Mouse (Mus musculus) right cerebral cortex, postnatal 10 days (tissue): ENCODE measurements around the gene Lca5.

Experiments
- DNase-seq, 2 experiments: peaks; one replicate each; pipeline ENCODE4 v3.0.0; 2021; ENCODE audit warnings: low spot score in 2 of 2

Gene Lca5

GRCm38 (mm10) chr9:83389570-83389969 lies 51.4 kb downstream of the Lca5 start:
- DNase-seq, result no peak

- DNase-seq, result no peak
These were observed 54.6 kb downstream of the Lca5 start for GRCm38 (mm10) chr9:83386264-83386855.

GRCm38 (mm10) chr9:83385301-83385700 lies 55.6 kb downstream of the Lca5 start:
- DNase-seq, result no peak

GRCm38 (mm10) chr9:83383235-83383634 lies 57.7 kb downstream of the Lca5 start:
- no peak for DNase-seq

- DNase-seq, result no peak
These were observed 58.2 kb downstream of the Lca5 start for GRCm38 (mm10) chr9:83382775-83383174.

GRCm38 (mm10) chr9:83381317-83381716 lies 59.6 kb downstream of the Lca5 start:
- DNase-seq, result no peak

- no peak for DNase-seq
These were observed 61.3 kb downstream of the Lca5 start for GRCm38 (mm10) chr9:83379661-83380060.

- DNase-seq, result no peak
These were observed 63.8 kb downstream of the Lca5 start for GRCm38 (mm10) chr9:83377132-83377531.

- no peak for DNase-seq
These were observed 65.3 kb downstream of the Lca5 start for GRCm38 (mm10) chr9:83375522-83376176.

- no peak for DNase-seq
These were observed 70.0 kb downstream of the Lca5 start for GRCm38 (mm10) chr9:83370907-83371306.

GRCm38 (mm10) chr9:83368234-83368633 lies 72.7 kb downstream of the Lca5 start:
- no peak for DNase-seq

- no peak for DNase-seq
These were observed 85.1 kb downstream of the Lca5 start for GRCm38 (mm10) chr9:83355802-83356201.

GRCm38 (mm10) chr9:83353316-83353715 lies 87.6 kb downstream of the Lca5 start:
- DNase-seq, result no peak

- DNase-seq, result no peak
These were observed 89.8 kb downstream of the Lca5 start for GRCm38 (mm10) chr9:83351171-83351570.

GRCm38 (mm10) chr9:83350613-83351012 lies 90.3 kb downstream of the Lca5 start:
- DNase-seq, result peak; percentile 51 to 55

GRCm38 (mm10) chr9:83349905-83350304 lies 91.0 kb downstream of the Lca5 start:
- DNase-seq, result no peak

- peak; percentile 49 to 68 for DNase-seq
These were observed 91.4 kb downstream of the Lca5 start for GRCm38 (mm10) chr9:83349504-83349903.

- no peak for DNase-seq
These were observed 93.4 kb downstream of the Lca5 start for GRCm38 (mm10) chr9:83347521-83347920.

GRCm38 (mm10) chr9:83342491-83343370 lies 98.2 kb downstream of the Lca5 start:
- DNase-seq, result no peak
